Mouse (Mus musculus): ENCODE data around the gene March5.
"Not testable (repeated sequence)": the region's sequence is repeated elsewhere in the genome, so short reads cannot be mapped to it uniquely, and the experiment has no call there.

Gene March5

GRCm38 (mm10) chr19:37207303-37208175 lies at the start of gene March5:
Gene March5, plus strand, starts transcription at chr19:37207543.
- DNase-seq (ENCODE audit: low spot score in 2 of 2) = peak; percentile 79 to 90

- no peak for DNase-seq (ENCODE audit: low spot score in 2 of 2)
Measured at GRCm38 (mm10) chr19:37172096-37172495, 35.2 kb upstream of the March5 start.

GRCm38 (mm10) chr19:37172566-37173130 lies 34.7 kb upstream of the March5 start:
- DNase-seq (ENCODE audit: low spot score in 2 of 2) = no peak

- no peak for DNase-seq (ENCODE audit: low spot score in 2 of 2)
Measured at GRCm38 (mm10) chr19:37173331-37174115, 33.8 kb upstream of the March5 start.

- peak; percentile 22 to 24 for DNase-seq (ENCODE audit: low spot score in 2 of 2)
Measured at GRCm38 (mm10) chr19:37174116-37174715, 33.1 kb upstream of the March5 start.

- DNase-seq (ENCODE audit: low spot score in 2 of 2) = peak; percentile 30 to 53
Measured at GRCm38 (mm10) chr19:37174716-37175435, 32.5 kb upstream of the March5 start.

GRCm38 (mm10) chr19:37175436-37175805 lies 31.9 kb upstream of the March5 start:
- peak in 1 of 2 experiments; percentile 58 for DNase-seq (ENCODE audit: low spot score in 2 of 2)

- no peak for DNase-seq (ENCODE audit: low spot score in 2 of 2)
Measured at GRCm38 (mm10) chr19:37175919-37176318, 31.4 kb upstream of the March5 start.

- no peak for DNase-seq (ENCODE audit: low spot score in 2 of 2)
Measured at GRCm38 (mm10) chr19:37176879-37177462, 30.4 kb upstream of the March5 start.

- DNase-seq (ENCODE audit: low spot score in 2 of 2) = peak; percentile 30 to 56
Measured at GRCm38 (mm10) chr19:37177819-37178708, 29.3 kb upstream of the March5 start.

- no peak for DNase-seq (ENCODE audit: low spot score in 2 of 2)
Measured at GRCm38 (mm10) chr19:37188366-37188948, 18.9 kb upstream of the March5 start.

- DNase-seq (ENCODE audit: low spot score in 2 of 2) = no peak
Measured at GRCm38 (mm10) chr19:37192475-37193058, 14.8 kb upstream of the March5 start.

GRCm38 (mm10) chr19:37198165-37198880 lies 9.0 kb upstream of the March5 start:
- no peak for DNase-seq (ENCODE audit: low spot score in 2 of 2)

- no peak for DNase-seq (ENCODE audit: low spot score in 2 of 2)
Measured at GRCm38 (mm10) chr19:37199889-37200288, 7.5 kb upstream of the March5 start.

GRCm38 (mm10) chr19:37203371-37203770 lies 4.0 kb upstream of the March5 start:
- no peak for DNase-seq (ENCODE audit: low spot score in 2 of 2)

- DNase-seq (ENCODE audit: low spot score in 2 of 2) = not testable (repeated sequence)
Measured at GRCm38 (mm10) chr19:37205155-37205554, 2.2 kb upstream of the March5 start.

GRCm38 (mm10) chr19:37206641-37207302 lies 571 bp upstream of the March5 start:
- DNase-seq (ENCODE audit: low spot score in 2 of 2) = peak; percentile 24 to 38

All from urinary bladder, postnatal 36 days (tissue).